Mouse (Mus musculus) MEL (cell line): ENCODE results near the gene Slc2a3. TPM values are rescaled to one million over a fixed set of nuclear protein-coding genes. Genes with fewer than 3 reads are reported as not detected.

ENCODE experiments used
- DNase-seq: peaks from one replicate; pipeline ENCODE4 v3.0.0; 2011; ENCODE audit warnings: low read depth, low spot score
- H3K27ac ChIP-seq: 2 replicates; pipeline ENCODE4 v1.5.1; 2012; ENCODE audit warnings: low read depth, mild to moderate bottlenecking, control low read depth, low read length, moderate library complexity; ENCODE audit not compliant: control insufficient read depth
- H3K27me3 ChIP-seq, 2 experiments: fragments of 150-350 bp in 1 of 2; sonication (generic) in 1 of 2; 2 replicates each; pipeline ENCODE4 v1.6.1; 2012; ENCODE audit warnings: low read length in 2 of 2, mild to moderate bottlenecking in 2 of 2, improper control_type of control experiment in 1 of 2, moderate library complexity in 1 of 2; ENCODE audit not compliant: insufficient read depth in 2 of 2, control insufficient read depth in 1 of 2
- H3K36me3 ChIP-seq, 2 experiments: 2 replicates each; pipeline ENCODE4 v1.6.1; 2012 to 2014; ENCODE audit warnings: low read length in 2 of 2, improper control_type of control experiment in 1 of 2, inconsistent platforms in 1 of 2, mild to moderate bottlenecking in 1 of 2; ENCODE audit not compliant: insufficient read depth in 2 of 2, control insufficient read depth in 1 of 2
- H3K4me1 ChIP-seq, 2 experiments: fragments of 150-350 bp in 1 of 2; sonication (generic) in 1 of 2; 2 replicates each; pipeline ENCODE4 v1.6.1; 2012; ENCODE audit warnings: low read length in 2 of 2, improper control_type of control experiment in 1 of 2, mild to moderate bottlenecking in 1 of 2; ENCODE audit not compliant: insufficient read depth in 2 of 2, control insufficient read depth in 1 of 2
- H3K4me3 ChIP-seq, 2 experiments: fragments of 150-350 bp in 1 of 2; sonication (generic) in 1 of 2; 2 replicates each; pipeline ENCODE4 v1.5.1; 2012; ENCODE audit warnings: low read depth in 2 of 2, low read length in 2 of 2, mild to moderate bottlenecking in 2 of 2, moderate library complexity in 2 of 2, control low read depth in 1 of 2, improper control_type of control experiment in 1 of 2; ENCODE audit not compliant: control insufficient read depth in 1 of 2, insufficient read depth in 1 of 2
- H3K79me2 ChIP-seq: 2 replicates; pipeline ENCODE4 v1.6.1; 2012; ENCODE audit warnings: mild to moderate bottlenecking, low read length, moderate library complexity; ENCODE audit not compliant: control insufficient read depth, poor library complexity, insufficient read depth
- H3K9ac ChIP-seq: 2 replicates; pipeline ENCODE4 v1.6.1; 2012; ENCODE audit warnings: low read depth, mild to moderate bottlenecking, control low read depth, low read length, moderate library complexity; ENCODE audit not compliant: control insufficient read depth, poor library complexity, severe bottlenecking
- H3K9me3 ChIP-seq: fragments of 150-350 bp; sonication (generic); replicated peaks from 2 replicates; pipeline ENCODE4 v1.6.1; 2012; ENCODE audit warnings: mild to moderate bottlenecking, low read length, improper control_type of control experiment, moderate library complexity; ENCODE audit not compliant: insufficient read depth
- BHLHE40 ChIP-seq: IDR thresholded peaks from 2 replicates; pipeline ENCODE4 v1.6.1; 2012; ENCODE audit warnings: low read depth, mild to moderate bottlenecking, inconsistent platforms, low read length, improper control_type of control experiment, borderline replicate concordance
- CHD1 ChIP-seq: IDR thresholded peaks from 2 replicates; pipeline ENCODE4 v1.6.1; 2012; ENCODE audit warnings: low read depth, mild to moderate bottlenecking, inconsistent platforms, low read length, improper control_type of control experiment
- CHD2 ChIP-seq: IDR thresholded peaks from 2 replicates; pipeline ENCODE4 v1.6.1; 2011; ENCODE audit warnings: low read length, improper control_type of control experiment
- CTCF ChIP-seq, 3 experiments: IDR thresholded peaks in 2 of 3; conservative IDR thresholded peaks in 1 of 3; 2 replicates each; pipeline ENCODE4 v1.5.1; 2011 to 2012; ENCODE audit warnings: low read length in 3 of 3, low read depth in 2 of 3, mild to moderate bottlenecking in 2 of 3, improper control_type of control experiment in 1 of 3, inconsistent platforms in 1 of 3, mixed read lengths in 1 of 3, moderate library complexity in 1 of 3; ENCODE audit not compliant: control insufficient read depth in 1 of 3, insufficient read depth in 1 of 3, poor library complexity in 1 of 3, severe bottlenecking in 1 of 3
- E2F4 ChIP-seq: IDR thresholded peaks from 2 replicates; pipeline ENCODE4 v1.6.1; 2011; ENCODE audit warnings: low read depth, low read length, improper control_type of control experiment, borderline replicate concordance
- ELF1 ChIP-seq: IDR thresholded peaks from 2 replicates; pipeline ENCODE4 v1.6.1; 2014; ENCODE audit warnings: low read depth, mild to moderate bottlenecking, inconsistent platforms, low read length, improper control_type of control experiment, moderate library complexity
- ETS1 ChIP-seq: IDR thresholded peaks from 2 replicates; pipeline ENCODE4 v1.6.1; 2012; ENCODE audit warnings: low read depth, mild to moderate bottlenecking, inconsistent platforms, low read length, improper control_type of control experiment, moderate library complexity
- GABPA ChIP-seq: IDR thresholded peaks from 2 replicates; pipeline ENCODE4 v1.6.1; 2012; ENCODE audit warnings: low read depth, mild to moderate bottlenecking, inconsistent platforms, low read length, improper control_type of control experiment, moderate library complexity
- GATA1 ChIP-seq: IDR thresholded peaks from 2 replicates; pipeline ENCODE4 v1.6.1; 2011; ENCODE audit warnings: low read depth, low read length, improper control_type of control experiment
- HCFC1 ChIP-seq: IDR thresholded peaks from 2 replicates; pipeline ENCODE4 v1.6.1; 2012; ENCODE audit warnings: low read depth, mild to moderate bottlenecking, inconsistent platforms, low read length, improper control_type of control experiment, moderate library complexity
- JUND ChIP-seq: IDR thresholded peaks from 2 replicates; pipeline ENCODE4 v1.6.1; 2011; ENCODE audit warnings: low read depth, mild to moderate bottlenecking, improper control_type of control experiment, low read length
- KAT2A ChIP-seq: conservative IDR thresholded peaks from 2 replicates; pipeline ENCODE4 v1.6.1; 2012; ENCODE audit warnings: low read depth, low read length, improper control_type of control experiment, inconsistent platforms
- MAFK ChIP-seq: IDR thresholded peaks from 2 replicates; pipeline ENCODE4 v1.6.1; 2011; ENCODE audit warnings: low read depth, mild to moderate bottlenecking, low read length, improper control_type of control experiment, borderline replicate concordance
- MAX ChIP-seq: IDR thresholded peaks from 2 replicates; pipeline ENCODE4 v1.6.1; 2011; ENCODE audit warnings: low read length, improper control_type of control experiment
- MEF2A ChIP-seq: IDR thresholded peaks from 2 replicates; pipeline ENCODE4 v1.6.1; 2014; ENCODE audit warnings: low read depth, mild to moderate bottlenecking, inconsistent platforms, low read length, improper control_type of control experiment; ENCODE audit not compliant: poor library complexity, insufficient replicate concordance, severe bottlenecking; ENCODE audit errors: extremely low read depth
- MXI1 ChIP-seq: IDR thresholded peaks from 2 replicates; pipeline ENCODE4 v1.6.1; 2011; ENCODE audit warnings: mild to moderate bottlenecking, low read depth, low read length, improper control_type of control experiment
- MYB ChIP-seq: IDR thresholded peaks from 2 replicates; pipeline ENCODE4 v1.6.1; 2011; ENCODE audit warnings: mild to moderate bottlenecking, low read depth, low read length, improper control_type of control experiment
- MYC ChIP-seq: IDR thresholded peaks from 2 replicates; pipeline ENCODE4 v1.6.1; 2011; ENCODE audit warnings: low read depth, mild to moderate bottlenecking, low read length, improper control_type of control experiment, moderate library complexity
- NELFE ChIP-seq: IDR thresholded peaks from 2 replicates; pipeline ENCODE4 v1.6.1; 2011; ENCODE audit warnings: low read depth, low read length, improper control_type of control experiment
- NRF1 ChIP-seq: IDR thresholded peaks from 2 replicates; pipeline ENCODE4 v1.6.1; 2014; ENCODE audit warnings: low read depth, mild to moderate bottlenecking, inconsistent platforms, low read length, improper control_type of control experiment, moderate library complexity; ENCODE audit not compliant: poor library complexity, insufficient read depth, severe bottlenecking
- POLR2A ChIP-seq, 2 experiments: IDR thresholded peaks; 2 replicates each; pipeline ENCODE4 v1.6.1; 2011 to 2012; ENCODE audit warnings: low read length in 2 of 2, mild to moderate bottlenecking in 2 of 2, control low read depth in 1 of 2, improper control_type of control experiment in 1 of 2, low read depth in 1 of 2, moderate library complexity in 1 of 2; ENCODE audit not compliant: control insufficient read depth in 1 of 2, insufficient read depth in 1 of 2, poor library complexity in 1 of 2
- POLR2AphosphoS2 ChIP-seq: IDR thresholded peaks from 2 replicates; pipeline ENCODE4 v1.6.1; 2011; ENCODE audit warnings: low read length, improper control_type of control experiment
- POLR2AphosphoS5 ChIP-seq: IDR thresholded peaks from 2 replicates; pipeline ENCODE4 v1.6.1; 2012; ENCODE audit warnings: low read depth, borderline replicate concordance, mild to moderate bottlenecking, inconsistent platforms, low read length, moderate library complexity, mixed read lengths
- RAD21 ChIP-seq: IDR thresholded peaks from 2 replicates; pipeline ENCODE4 v1.6.1; 2011; ENCODE audit warnings: mild to moderate bottlenecking, low read depth, low read length, improper control_type of control experiment
- SIN3A ChIP-seq: IDR thresholded peaks from 2 replicates; pipeline ENCODE4 v1.6.1; 2012; ENCODE audit warnings: low read length, improper control_type of control experiment, inconsistent platforms
- SMC3 ChIP-seq: IDR thresholded peaks from 2 replicates; pipeline ENCODE4 v1.6.1; 2011; ENCODE audit warnings: low read depth, low read length, improper control_type of control experiment
- TAL1 ChIP-seq: IDR thresholded peaks from 2 replicates; pipeline ENCODE4 v1.6.1; 2012; ENCODE audit warnings: mild to moderate bottlenecking, inconsistent platforms, low read length, moderate library complexity, mixed read lengths
- TBP ChIP-seq: IDR thresholded peaks from 2 replicates; pipeline ENCODE4 v1.8.0; 2011; ENCODE audit warnings: low read depth, low read length, improper control_type of control experiment
- TCF12 ChIP-seq: IDR thresholded peaks from 2 replicates; pipeline ENCODE4 v1.6.1; 2014; ENCODE audit warnings: low read depth, mild to moderate bottlenecking, inconsistent platforms, low read length, improper control_type of control experiment, moderate library complexity
- UBTF ChIP-seq: IDR thresholded peaks from 2 replicates; pipeline ENCODE4 v1.6.1; 2012; ENCODE audit warnings: low read depth, mild to moderate bottlenecking, inconsistent platforms, low read length, improper control_type of control experiment, moderate library complexity, borderline replicate concordance; ENCODE audit not compliant: insufficient read depth
- USF1 ChIP-seq: IDR thresholded peaks from 2 replicates; pipeline ENCODE4 v1.6.1; 2014; ENCODE audit warnings: low read depth, mild to moderate bottlenecking, inconsistent platforms, low read length, improper control_type of control experiment, moderate library complexity
- USF2 ChIP-seq, 2 experiments: IDR thresholded peaks; 2 replicates each; pipeline ENCODE4 v1.6.1; 2011 to 2012; ENCODE audit warnings: improper control_type of control experiment in 2 of 2, low read length in 2 of 2, borderline replicate concordance in 1 of 2, inconsistent platforms in 1 of 2, low read depth in 1 of 2, mild to moderate bottlenecking in 1 of 2; ENCODE audit not compliant: insufficient read depth in 1 of 2
- ZC3H11A ChIP-seq: IDR thresholded peaks from 2 replicates; pipeline ENCODE4 v1.6.1; 2012; ENCODE audit warnings: low read depth, mild to moderate bottlenecking, inconsistent platforms, low read length, improper control_type of control experiment
- ZKSCAN1 ChIP-seq: IDR thresholded peaks from 2 replicates; pipeline ENCODE4 v1.6.1; 2012; ENCODE audit warnings: low read depth, mild to moderate bottlenecking, inconsistent platforms, low read length, improper control_type of control experiment, moderate library complexity
- ZMIZ1 ChIP-seq: IDR thresholded peaks from 2 replicates; pipeline ENCODE4 v1.6.1; 2012; ENCODE audit warnings: low read depth, mild to moderate bottlenecking, inconsistent platforms, low read length, improper control_type of control experiment, moderate library complexity
- ZNF384 ChIP-seq: IDR thresholded peaks from 2 replicates; pipeline ENCODE4 v1.6.1; 2012; ENCODE audit warnings: low read depth, mild to moderate bottlenecking, inconsistent platforms, low read length, improper control_type of control experiment
- polyA plus RNA-seq, 2 experiments: library from polyadenylated mRNA; stranded (reverse) in 1 of 2; unstranded in 1 of 2; fragments of >175 nt in 1 of 2; fragments of >200 nt in 1 of 2; gene quantifications; 2 replicates each; pipeline versions ENCODE4 v1.2.1 to v1.2.4; 2012; ENCODE audit warnings: low replicate concordance in 2 of 2, low read depth in 1 of 2; ENCODE audit not compliant: insufficient read length in 2 of 2, insufficient read depth in 1 of 2, missing spikeins in 1 of 2
- total RNA-seq: library from RNA; depleted of rRNA; stranded (reverse); fragments of 300-350 nt; gene quantifications from 2 replicates; pipeline ENCODE4 v1.2.3, GENCODE M21; 2012

Gene Slc2a3
- total and polyA plus RNA-seq, 3 experiments = 78.4 to 93.4 TPM; not detected in 1

DNA sequence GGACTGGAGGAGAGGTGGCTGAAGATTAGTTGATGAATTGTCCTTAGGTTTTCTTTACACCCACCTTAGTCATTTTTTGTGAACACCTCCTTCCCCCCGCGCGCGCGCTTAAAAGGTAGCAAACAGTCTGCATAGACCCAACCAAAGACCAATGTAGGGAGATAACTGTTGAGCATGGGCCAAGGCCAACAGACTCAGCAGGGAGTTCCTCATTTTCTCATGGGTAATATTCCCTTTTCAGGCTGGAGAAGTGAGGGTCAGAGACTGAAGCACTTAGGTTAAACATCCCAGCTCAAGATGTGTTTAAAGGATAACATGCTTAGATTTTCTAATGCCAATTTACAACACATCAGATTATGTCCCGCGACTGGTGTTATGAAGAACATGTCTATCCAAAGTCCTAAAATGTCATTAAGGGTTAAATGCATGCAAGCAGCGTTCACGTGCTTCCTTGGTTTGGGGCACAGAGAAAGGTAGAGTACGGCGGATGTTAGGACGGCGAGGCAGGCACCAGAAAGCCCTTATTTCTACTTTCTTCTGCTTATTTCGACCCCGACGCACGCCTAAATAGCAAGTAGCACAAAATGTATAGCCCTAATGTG, 37.5 kb downstream of the Slc2a3 start:
- Histone ChIP-seq H3K27ac (peak overlapping the region; percentile 98), H3K9ac (peak overlapping the region; percentile 65)
- peak; percentile 92 for DNase-seq
- peak; percentile 88 for TF ChIP-seq MAX
- peak; percentile 7; the same call in 1 of the 2 replicates for TF ChIP-seq GABPA
- 0 out of 4 replicates have a peak, but pooled peaks have one; percentile 12 to 21 for TF ChIP-seq POLR2A (IDR thresholded peaks at IDR 0.05; ENCODE audit: control insufficient read depth in 1 of 2, insufficient read depth in 1 of 2, low read depth in 1 of 2, low read length in 2 of 2, poor library complexity in 1 of 2)
- peak; percentile 78 for TF ChIP-seq GATA1
- no peak for TF ChIP-seq ZKSCAN1
- peak; percentile 86 for TF ChIP-seq ETS1
- no peak for TF ChIP-seq ZMIZ1
- TF ChIP-seq NRF1 = 0 out of 2 replicates have a peak, but pooled peaks have one; percentile 28
- peak; percentile 74 for TF ChIP-seq USF1
- TF ChIP-seq CHD2 = peak; percentile 21; the same call in 1 of the 2 replicates
- peak; percentile 86 for TF ChIP-seq MXI1
- TF ChIP-seq MYC = peak; percentile 95
- peak; percentile 55; the same call in 1 of the 2 replicates for TF ChIP-seq TBP
- no peak; the same call in 1 of the 2 replicates for TF ChIP-seq CHD1
- no peak for TF ChIP-seq ZC3H11A
- no peak for TF ChIP-seq UBTF
- TF ChIP-seq SMC3 = no peak
- peak; percentile 24 for TF ChIP-seq TAL1
- TF ChIP-seq CTCF (IDR thresholded peaks at IDR 0.05 in 2 of 3, conservative IDR thresholded peaks at IDR 0.05 in 1 of 3; ENCODE audit: control insufficient read depth in 1 of 3, insufficient read depth in 1 of 3, low read depth in 2 of 3, low read length in 3 of 3, poor library complexity in 1 of 3, severe bottlenecking in 1 of 3) = no peak
- no peak; the same call in 1 of the 2 replicates for TF ChIP-seq POLR2AphosphoS2
- TF ChIP-seq KAT2A = no peak
- peak; percentile 74 for TF ChIP-seq SIN3A
- TF ChIP-seq TCF12 = peak; percentile 61; the same call in 1 of the 2 replicates
- 0 out of 2 replicates have a peak, but pooled peaks have one; percentile 24 for TF ChIP-seq POLR2AphosphoS5
- TF ChIP-seq ELF1 = no peak; the same call in 1 of the 2 replicates
- TF ChIP-seq MYB = peak; percentile 72
- TF ChIP-seq NELFE = peak; percentile 45; the same call in 1 of the 2 replicates
- TF ChIP-seq BHLHE40 = peak; percentile 93
- no peak for TF ChIP-seq RAD21
- no peak for TF ChIP-seq JUND
- peak; percentile 41 for TF ChIP-seq HCFC1
- TF ChIP-seq USF2 (IDR thresholded peaks at IDR 0.05; ENCODE audit: borderline replicate concordance in 1 of 2, insufficient read depth in 1 of 2, low read depth in 1 of 2, low read length in 2 of 2) = no peak
- no peak for TF ChIP-seq MEF2A
- TF ChIP-seq MAFK = no peak
- 0 out of 2 replicates have a peak, but pooled peaks have one; percentile 33 for TF ChIP-seq ZNF384
- TF ChIP-seq E2F4 = peak; percentile 53; the same call in 1 of the 2 replicates

More for the DNA sequence above, 37.5 kb downstream of the Slc2a3 start:
- H3K79me2 ChIP-seq = no peaks in the 10 kb centered on the region
- H3K27me3 ChIP-seq = no peaks in the 10 kb centered on the region
- H3K9me3 ChIP-seq = no peaks in the 10 kb centered on the region
- peak overlapping the region; percentile 48 to 72 for H3K4me3 ChIP-seq
- H3K4me1 ChIP-seq = peaks cover 22 to 31% of the 10 kb centered on the region in 2 experiments
- H3K36me3 ChIP-seq = peaks cover 0 to 35% of the 10 kb centered on the region in 2 experiments; a peak in 2 of 4 replicates
